Mouse (Mus musculus): ENCODE results near the gene Mknk2.

DNA sequence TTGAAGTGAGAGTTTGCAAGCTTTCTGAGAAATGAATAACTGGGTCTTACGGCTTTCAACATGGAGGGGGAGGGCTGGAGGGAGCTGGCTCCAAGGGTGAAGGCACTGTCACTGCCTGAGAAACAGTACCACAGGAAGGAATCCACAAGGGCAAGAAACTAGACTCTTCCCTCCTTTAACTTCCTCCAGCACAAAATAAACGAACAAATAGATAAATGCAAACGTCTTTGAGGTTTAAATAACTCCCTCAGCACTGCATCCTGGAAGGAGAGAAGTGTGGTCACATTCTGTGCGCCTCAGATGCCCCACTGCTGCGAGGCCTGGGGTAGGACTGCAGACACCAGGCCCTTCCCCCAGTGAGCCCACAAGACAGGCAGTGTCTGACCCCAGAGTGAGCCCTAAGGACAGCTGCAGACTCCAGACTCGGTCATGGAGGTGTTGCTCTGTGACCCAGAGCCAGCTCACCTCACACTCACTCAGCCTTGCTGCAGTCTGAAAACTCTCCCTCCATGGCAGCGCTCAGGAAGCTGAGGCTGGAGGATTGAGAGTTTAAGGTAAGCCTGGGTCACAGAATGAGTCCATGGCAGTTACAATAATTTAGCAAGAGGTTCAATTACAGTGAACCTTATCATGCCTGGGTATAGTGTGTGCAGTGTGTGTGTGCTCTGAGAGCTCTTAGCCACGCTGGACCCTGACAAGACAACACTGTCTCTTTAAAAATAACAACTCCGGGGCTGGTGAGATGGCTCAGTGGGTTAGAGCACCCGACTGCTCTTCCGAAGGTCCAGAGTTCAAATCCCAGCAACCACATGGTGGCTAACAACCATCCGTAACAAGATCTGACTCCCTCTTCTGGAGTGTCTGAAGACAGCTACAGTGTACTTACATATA lies 18.8 kb upstream of the Mknk2 start:
- no peak for TF ChIP-seq POLR2A (IDR thresholded peaks at IDR 0.05; ENCODE audit: low read depth, low read length)
- TF ChIP-seq CTCF (IDR thresholded peaks at IDR 0.05; ENCODE audit: extremely low read depth, insufficient read length, insufficient replicate concordance, low read depth, low read length) = no peak

Measured in small intestine, adult 2 months (tissue).